In the genomic region with DNA sequence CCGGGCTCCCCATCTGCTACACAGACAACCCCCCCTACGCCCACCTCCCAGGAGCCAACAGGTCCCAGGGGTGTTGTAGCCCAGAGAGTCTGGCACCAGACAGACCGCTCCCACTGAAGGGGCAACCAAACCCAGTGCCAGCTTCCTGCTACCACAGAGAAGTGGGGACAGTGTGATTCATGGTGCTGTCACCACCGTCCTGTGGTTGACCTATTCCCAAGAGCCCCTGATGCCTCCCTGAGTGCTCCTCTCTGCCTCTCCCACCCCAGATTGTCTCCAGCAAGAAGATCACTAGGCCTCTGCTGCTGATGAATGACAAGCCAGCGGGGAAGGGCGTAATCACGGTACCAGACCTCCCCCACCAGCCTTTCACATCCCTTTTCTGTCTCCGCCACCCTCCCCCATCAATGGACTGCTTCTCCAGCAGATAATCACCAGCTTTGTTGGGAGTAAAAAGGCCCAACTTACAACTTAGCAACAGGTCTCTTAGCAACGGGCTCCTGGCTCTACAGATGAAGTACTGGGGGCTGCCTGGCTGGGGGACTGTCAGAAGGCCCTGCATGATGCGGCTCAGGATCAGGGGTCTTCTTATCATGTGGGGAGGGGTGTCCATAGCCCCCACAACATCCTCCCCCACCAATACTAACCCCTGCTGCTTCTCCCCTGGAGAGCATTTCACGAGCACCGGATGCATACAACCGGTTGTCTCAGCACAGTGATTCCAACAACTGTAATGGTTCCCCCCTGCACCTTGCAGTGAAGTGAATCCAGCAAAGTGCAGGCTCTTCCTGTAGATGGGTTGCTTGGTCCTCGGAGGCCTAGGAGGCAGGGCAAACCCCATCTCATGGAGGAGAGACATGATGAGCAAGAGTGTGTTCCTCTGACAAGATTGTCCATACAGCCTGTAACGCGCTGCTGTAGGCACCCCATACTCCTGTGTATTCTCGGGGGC, we compare ENCODE assay signal across 8 mouse cellular contexts. TPM values are rescaled to one million over a fixed set of nuclear protein-coding genes. Genes with fewer than 3 reads are reported as not detected.
A peak's percentile ranks its signal among the peaks of the same experiment; 100 is the strongest.
DNase-seq lines count a peak whose midpoint lies in the region; ATAC-seq and TF ChIP-seq lines count a peak whose summit lies in the region.

No protein-coding gene starts in this region.

- peak; percentile 36 for DNase-seq in cerebellum, adult 9-10 months
- DNase-seq in cerebellum, postnatal 36 days: no peak
- peak; percentile 73 to 90 for DNase-seq in layer of hippocampus, adult 2 months (ENCODE audit: low spot score in 2 of 2)
- peak; percentile 86 for DNase-seq in midbrain, embryonic 14.5 days
- no peak for DNase-seq in ovary, adult 18-20 months (ENCODE audit: low spot score)
- no peak for DNase-seq in thymus, postnatal 10 days (ENCODE audit: low spot score in 2 of 2)

- H3K9ac ChIP-seq in embryonic facial prominence, embryonic 13.5 days: peak overlapping the region; percentile 21; the same call in 1 of the 2 replicates
- H3K9ac ChIP-seq in midbrain, embryonic 14.5 days (replicated peaks; ENCODE audit: low read length): no peak overlapping the region
- no peak overlapping the region for H3K9ac ChIP-seq in stomach, embryonic 16.5 days (ENCODE audit: low read length)

- no peaks in the 10 kb centered on the region for H3K27me3 ChIP-seq in embryonic facial prominence, embryonic 13.5 days
- H3K27me3 ChIP-seq in midbrain, embryonic 14.5 days (ENCODE audit: control insufficient read depth, insufficient read depth, low read length): no peaks in the 10 kb centered on the region; the same call in 1 of the 2 replicates
- no peaks in the 10 kb centered on the region for H3K27me3 ChIP-seq in stomach, embryonic 16.5 days (ENCODE audit: control insufficient read depth, insufficient read depth, low read length)

- WGBS in embryonic facial prominence, embryonic 13.5 days: 46% methylated on average over 17 of the region's 17 CpGs
- whole genome bisulfite sequencing in midbrain, embryonic 14.5 days: 21% methylated on average over 17 of the region's 17 CpGs
- whole genome bisulfite sequencing in stomach, embryonic 16.5 days: 59% methylated on average over 17 of the region's 17 CpGs

- H3K4me2 ChIP-seq in embryonic facial prominence, embryonic 13.5 days: no peak overlapping the region
- peak overlapping the region; percentile 12; the same call in 1 of the 2 replicates for H3K4me2 ChIP-seq in midbrain, embryonic 14.5 days (ENCODE audit: low read length)
- H3K4me2 ChIP-seq in stomach, embryonic 16.5 days (ENCODE audit: low read depth, low read length): no peak overlapping the region

- no peaks in the 10 kb centered on the region for H3K36me3 ChIP-seq in embryonic facial prominence, embryonic 13.5 days
- no peaks in the 10 kb centered on the region for H3K36me3 ChIP-seq in midbrain, embryonic 14.5 days (ENCODE audit: control insufficient read depth, insufficient read depth, low read length)
- H3K36me3 ChIP-seq in stomach, embryonic 16.5 days (ENCODE audit: control insufficient read depth, insufficient read depth, low read length): no peaks in the 10 kb centered on the region

- H3K9me3 ChIP-seq in embryonic facial prominence, embryonic 13.5 days: no peaks in the 10 kb centered on the region
- no peaks in the 10 kb centered on the region for H3K9me3 ChIP-seq in midbrain, embryonic 14.5 days (ENCODE audit: control insufficient read depth, low read length)
- no peaks in the 10 kb centered on the region for H3K9me3 ChIP-seq in stomach, embryonic 16.5 days (replicated peaks; ENCODE audit: control insufficient read depth, low read length)

- peaks cover 5% of the 10 kb centered on the region; the same call in 1 of the 2 replicates for H3K4me1 ChIP-seq in embryonic facial prominence, embryonic 13.5 days
- peaks cover 21% of the 10 kb centered on the region for H3K4me1 ChIP-seq in midbrain, embryonic 14.5 days (ENCODE audit: control insufficient read depth, insufficient read depth, low read length)
- H3K4me1 ChIP-seq in stomach, embryonic 16.5 days (ENCODE audit: control insufficient read depth, insufficient read depth, low read length): no peaks in the 10 kb centered on the region

- no peak for TF ChIP-seq CTCF in layer of hippocampus, adult 2 months (conservative IDR thresholded peaks at IDR 0.05)

- no peak for ATAC-seq in embryonic facial prominence, embryonic 13.5 days (ENCODE audit: insufficient number of reproducible peaks, insufficient read depth, low FRiP score, low TSS enrichment, low read depth)
- peak; percentile 71 for ATAC-seq in midbrain, embryonic 14.5 days (ENCODE audit: low FRiP score, low TSS enrichment)
- ATAC-seq in stomach, embryonic 16.5 days (ENCODE audit: insufficient read depth, low FRiP score): peak; percentile 33; the same call in 1 of the 2 replicates

- no peak overlapping the region for H3K4me3 ChIP-seq in embryonic facial prominence, embryonic 13.5 days
- no peak overlapping the region for H3K4me3 ChIP-seq in layer of hippocampus, adult 2 months
- H3K4me3 ChIP-seq in midbrain, embryonic 14.5 days (replicated peaks; ENCODE audit: low read depth, low read length): no peak overlapping the region
- H3K4me3 ChIP-seq in stomach, embryonic 16.5 days (replicated peaks; ENCODE audit: low read length): no peak overlapping the region

- H3K27ac ChIP-seq in embryonic facial prominence, embryonic 13.5 days: no peak overlapping the region
- peak overlapping the region; percentile 75 for H3K27ac ChIP-seq in layer of hippocampus, adult 2 months
- peak overlapping the region; percentile 73 for H3K27ac ChIP-seq in midbrain, embryonic 14.5 days (replicated peaks; ENCODE audit: low read depth, low read length)
- H3K27ac ChIP-seq in stomach, embryonic 16.5 days (ENCODE audit: low read length): no peak overlapping the region

RNA-seq across cellular contexts. Expression of a gene that starts 19.0 kb away (rescaled TPM):
- 12.0 and 12.6 TPM in 2 replicates for polyA plus RNA-seq in embryonic facial prominence, embryonic 13.5 days (2015; fragmentation: Nextera tagmentation; extraction: Ambion mirVana)
- total RNA-seq in layer of hippocampus, adult 2 months (2021): 10 to 100 TPM; 29.3 to 35.0 TPM
- 11.5 and 14.1 TPM in 2 replicates for polyA plus RNA-seq in midbrain, embryonic 14.5 days (2014; fragmentation: Nextera tagmentation; extraction: Ambion mirVana)
- 9.3 and 9.5 TPM in 2 replicates for polyA plus RNA-seq in stomach, embryonic 16.5 days (2015; fragmentation: Nextera tagmentation; extraction: Ambion mirVana)

RNA-seq across cellular contexts. Expression of a gene that starts 50.0 kb away (rescaled TPM):
- 44.1 and 48.1 TPM in 2 replicates for polyA plus RNA-seq in embryonic facial prominence, embryonic 13.5 days (2015; fragmentation: Nextera tagmentation; extraction: Ambion mirVana)
- 10 to 100 TPM; 25.8 to 26.1 TPM for total RNA-seq in layer of hippocampus, adult 2 months (2021)
- polyA plus RNA-seq in midbrain, embryonic 14.5 days (2014; fragmentation: Nextera tagmentation; extraction: Ambion mirVana): 46.1 and 54.4 TPM in 2 replicates
- polyA plus RNA-seq in stomach, embryonic 16.5 days (2015; fragmentation: Nextera tagmentation; extraction: Ambion mirVana): 33.3 and 34.0 TPM in 2 replicates

RNA-seq across cellular contexts. Expression of a gene that starts 50.0 kb away (rescaled TPM):
- 77.1 and 85.3 TPM in 2 replicates for polyA plus RNA-seq in embryonic facial prominence, embryonic 13.5 days (2015; fragmentation: Nextera tagmentation; extraction: Ambion mirVana)
- 10 to 100 TPM; 38.6 to 45.6 TPM for total RNA-seq in layer of hippocampus, adult 2 months (2021)
- 71.9 and 91.9 TPM in 2 replicates for polyA plus RNA-seq in midbrain, embryonic 14.5 days (2014; fragmentation: Nextera tagmentation; extraction: Ambion mirVana)
- polyA plus RNA-seq in stomach, embryonic 16.5 days (2015; fragmentation: Nextera tagmentation; extraction: Ambion mirVana): 58.4 and 58.6 TPM in 2 replicates

Comparison
In these comparisons a context has a peak if more than half of its experiments do, and no peak if none do; other contexts are left out.
1. DNase-seq: peak in cerebellum, adult 9-10 months (single experiment), layer of hippocampus, adult 2 months (2 of 2) and midbrain, embryonic 14.5 days (single experiment); none in cerebellum, postnatal 36 days (0 of 2), ovary, adult 18-20 months (single experiment) and thymus, postnatal 10 days (0 of 2).
2. H3K27ac ChIP-seq: peak in layer of hippocampus, adult 2 months (single experiment) and midbrain, embryonic 14.5 days (single experiment); none in embryonic facial prominence, embryonic 13.5 days (single experiment) and stomach, embryonic 16.5 days (single experiment).